Mouse (Mus musculus) spleen, adult 10 weeks (tissue): ENCODE measurements around the gene Slc35e4. TPM values are rescaled to one million over a fixed set of nuclear protein-coding genes. Genes with fewer than 3 reads are reported as not detected.

Experiments used
- polyA plus RNA-seq: library from polyadenylated mRNA; stranded (reverse); fragments of 350-450 nt; fragmentation: Illumina TruSeq; extraction: RNeasy Lipid Tissue Mini Kit (QIAGEN cat#74804); gene quantifications from one replicate; pipeline ENCODE4 v1.2.3, GENCODE M21; 2015; ENCODE audit warnings: low replicate concordance; ENCODE audit not compliant: insufficient read depth

Slc35e4 gene
- polyA plus RNA-seq: 0.43 TPM

GRCm38 (mm10) chr11:3914109-3914840, at the start of gene Slc35e4:
TSS of gene Slc35e4 (minus strand) at chr11:3914664.

GRCm38 (mm10) chr11:3963610-3964415, 49.3 kb upstream of the Slc35e4 start, which contains the start of gene Pes1:
TSS of gene Pes1 (plus strand) at chr11:3963975.

GRCm38 (mm10) chr11:3931511-3932211, 17.2 kb upstream of the Slc35e4 start, which contains the start of gene Tcn2:
TSS of gene Tcn2 (minus strand) at chr11:3932159.

GRCm38 (mm10) chr11:3894406-3895281, 19.8 kb downstream of the Slc35e4 start, which contains the start of the genes 4921536K21Rik and Dusp18:
TSS of gene 4921536K21Rik (minus strand) at chr11:3895098.
TSS of gene Dusp18 (plus strand) at chr11:3895240.

GRCm38 (mm10) chr11:3863454-3864112, 50.9 kb downstream of the Slc35e4 start, which contains the start of gene Osbp2:
TSS of gene Osbp2 (minus strand) at chr11:3863903.

Other genes starting within 250 kb of the Slc35e4 start
- gene Osbp2, start 50.8 kb downstream of the Slc35e4 start, polyA plus RNA-seq: not detected
- gene 4921536K21Rik, start 19.6 kb downstream of the Slc35e4 start, polyA plus RNA-seq: not detected
- 0.59 TPM for gene Dusp18, start 19.4 kb downstream of the Slc35e4 start, polyA plus RNA-seq
- 39.0 TPM for gene Tcn2, start 17.5 kb upstream of the Slc35e4 start, polyA plus RNA-seq
- 99.8 TPM for gene Pes1, start 49.3 kb upstream of the Slc35e4 start, polyA plus RNA-seq
- not detected for gene 4930556J24Rik, start 62.1 kb upstream of the Slc35e4 start, polyA plus RNA-seq
- not detected for gene Gal3st1, start 69.0 kb upstream of the Slc35e4 start, polyA plus RNA-seq
- not detected for gene Sec14l4, start 116.8 kb upstream of the Slc35e4 start, polyA plus RNA-seq
- not detected for gene Sec14l3, start 150.2 kb upstream of the Slc35e4 start, polyA plus RNA-seq
- gene Mtfp1, start 180.8 kb upstream of the Slc35e4 start, polyA plus RNA-seq: 2.1 TPM
- 1.8 TPM for gene Sec14l2, start 208.8 kb upstream of the Slc35e4 start, polyA plus RNA-seq
- gene Rnf215, start 220.5 kb upstream of the Slc35e4 start, polyA plus RNA-seq: 23.6 TPM
- 5.8 TPM for gene Ccdc157, start 245.6 kb upstream of the Slc35e4 start, polyA plus RNA-seq
- 41.7 TPM for gene Sf3a1, start 245.7 kb upstream of the Slc35e4 start, polyA plus RNA-seq